Mouse (Mus musculus): ENCODE measurements around the gene Alox12b. TPM values are rescaled to one million over a fixed set of nuclear protein-coding genes. Genes with fewer than 3 reads are reported as not detected.

The Alox12b gene
- polyA plus RNA-seq, 1 experiment from 2014 or later = not detected

DNA sequence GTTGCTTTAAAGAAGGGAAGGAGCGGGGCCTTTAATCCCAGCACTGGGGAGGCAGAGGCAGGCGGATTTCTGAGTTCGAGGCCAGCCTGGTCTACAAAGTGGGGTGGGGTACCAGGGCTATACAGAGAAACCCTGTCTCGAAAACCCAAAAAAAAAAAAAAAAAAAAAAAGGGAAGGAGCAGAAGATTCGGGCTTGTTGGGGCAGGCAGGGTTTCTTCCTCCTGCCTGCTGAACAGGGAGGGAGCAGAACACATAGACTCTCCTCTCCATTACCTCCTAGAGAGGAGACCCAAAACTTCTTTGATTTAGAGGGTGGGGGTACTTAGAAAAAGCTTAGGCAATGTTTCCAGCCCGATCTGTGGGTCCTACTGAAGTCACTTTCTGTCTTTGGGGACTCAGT is 21.4 kb upstream of the Alox12b start:
- WGBS (ENCODE audit: insufficient replicate concordance) = 54% methylated on average over 6 of the region's 6 CpGs
- Histone ChIP-seq H3K9me3 (replicated peaks) (no peaks in the 10 kb centered on the region), H3K4me1 (replicated peaks) (peaks cover 12% of the 10 kb centered on the region), H3K27ac (replicated peaks) (no peak overlapping the region), H3K4me3 (replicated peaks) (no peak overlapping the region), H3K9ac (no peak overlapping the region), H3K27me3 (peaks cover 21% of the 10 kb centered on the region), H3K36me3 (replicated peaks) (no peaks in the 10 kb centered on the region), H3K4me2 (no peak overlapping the region)
- ATAC-seq (ENCODE audit: insufficient read depth) = no peak

DNA sequence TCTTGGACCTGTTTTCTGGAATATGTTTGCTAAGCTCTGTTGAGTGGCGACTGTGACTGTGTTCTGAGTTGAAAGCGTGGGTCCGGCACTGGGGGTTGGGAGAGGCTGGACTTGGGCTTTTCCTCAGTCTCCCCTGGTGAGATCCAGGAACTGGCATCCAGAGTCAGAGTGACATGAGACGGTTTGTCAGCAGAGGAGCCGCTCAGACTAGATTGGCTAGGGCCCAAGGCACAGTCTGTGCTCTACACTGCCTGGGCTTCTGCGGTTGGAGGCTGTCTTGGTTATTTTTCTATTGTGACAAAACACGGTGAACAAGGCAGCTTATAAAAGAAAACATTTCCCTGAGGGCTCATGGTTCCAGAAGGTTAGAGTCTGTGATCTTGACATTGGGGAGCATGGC is 9.2 kb upstream of the Alox12b start:
- ATAC-seq (ENCODE audit: insufficient read depth) = no peak
- Histone ChIP-seq H3K4me2 (no peak overlapping the region), H3K27me3 (peaks cover 18% of the 10 kb centered on the region; the same call in 1 of the 2 replicates), H3K27ac (replicated peaks) (no peak overlapping the region), H3K4me3 (replicated peaks) (no peak overlapping the region), H3K4me1 (replicated peaks) (0 out of 2 replicates have a peak, but pooled peaks cover 3% of the 10 kb centered on the region), H3K9me3 (replicated peaks) (no peaks in the 10 kb centered on the region), H3K36me3 (replicated peaks) (no peaks in the 10 kb centered on the region), H3K9ac (no peak overlapping the region)
- 67% methylated on average over 7 of the region's 7 CpGs for WGBS (ENCODE audit: insufficient replicate concordance)

DNA sequence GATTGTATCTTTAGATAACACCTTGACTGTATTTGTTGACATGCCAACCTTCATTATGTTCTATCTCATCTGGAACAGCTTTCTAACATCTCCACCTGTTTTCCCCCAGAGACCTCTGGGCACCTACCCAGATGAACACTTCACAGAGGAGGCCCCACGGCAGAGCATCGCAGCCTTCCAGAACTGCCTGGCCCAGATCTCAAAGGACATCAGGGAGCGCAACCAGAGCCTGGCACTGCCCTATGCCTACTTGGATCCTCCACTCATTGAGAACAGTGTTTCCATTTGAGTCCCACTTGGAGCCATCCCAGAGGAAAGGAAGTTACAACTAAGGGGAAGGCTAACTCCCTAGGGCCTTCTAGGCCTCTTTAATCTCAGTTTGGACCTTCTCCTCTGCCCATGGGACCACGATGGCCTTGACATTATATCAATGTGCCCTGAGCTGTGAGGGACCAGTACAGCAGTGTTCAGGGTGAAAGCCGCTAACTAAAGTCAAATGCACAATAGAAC is 8.3 kb upstream of the Alox12b start:
- no peaks in the 10 kb centered on the region for H3K36me3 ChIP-seq (replicated peaks)
- H3K27me3 ChIP-seq = peaks cover 21% of the 10 kb centered on the region; the same call in 1 of the 2 replicates
- 77% methylated on average over 5 of the region's 5 CpGs for WGBS (ENCODE audit: insufficient replicate concordance)
- H3K9ac ChIP-seq = no peak overlapping the region
- no peak overlapping the region for H3K4me3 ChIP-seq (replicated peaks)
- ATAC-seq (ENCODE audit: insufficient read depth) = no peak
- H3K9me3 ChIP-seq (replicated peaks) = no peaks in the 10 kb centered on the region
- no peak overlapping the region for H3K27ac ChIP-seq (replicated peaks)
- no peak overlapping the region for H3K4me2 ChIP-seq
- 0 out of 2 replicates have a peak, but pooled peaks cover 3% of the 10 kb centered on the region for H3K4me1 ChIP-seq (replicated peaks)

DNA sequence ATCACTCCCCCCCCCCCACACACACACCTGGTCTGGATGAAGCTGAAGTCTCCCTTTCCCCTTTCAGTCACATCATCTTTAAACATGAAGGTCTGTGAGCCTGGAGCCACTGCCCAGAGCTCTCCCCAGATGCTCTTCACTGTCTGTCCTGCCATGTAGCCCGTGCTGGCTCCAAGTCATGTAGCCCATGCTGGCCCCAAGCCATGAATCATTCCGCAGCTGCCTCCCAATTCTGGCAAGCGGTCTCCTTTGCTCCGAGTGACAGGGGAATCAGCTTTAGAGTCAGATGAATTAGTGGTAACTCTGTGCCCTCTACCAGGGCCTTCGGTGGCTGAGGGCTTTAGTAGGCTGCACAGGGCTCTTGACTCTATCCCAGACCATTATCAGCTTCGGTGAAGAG is 7.1 kb upstream of the Alox12b start:
- Histone ChIP-seq H3K9ac (no peak overlapping the region), H3K4me3 (replicated peaks) (no peak overlapping the region), H3K27me3 (peaks cover 33% of the 10 kb centered on the region), H3K36me3 (replicated peaks) (no peaks in the 10 kb centered on the region), H3K27ac (replicated peaks) (no peak overlapping the region), H3K4me1 (replicated peaks) (0 out of 2 replicates have a peak, but pooled peaks cover 3% of the 10 kb centered on the region), H3K9me3 (replicated peaks) (no peaks in the 10 kb centered on the region), H3K4me2 (no peak overlapping the region)
- no peak for ATAC-seq (ENCODE audit: insufficient read depth)
- WGBS (ENCODE audit: insufficient replicate concordance) = 57% methylated on average over 6 of the region's 6 CpGs

DNA sequence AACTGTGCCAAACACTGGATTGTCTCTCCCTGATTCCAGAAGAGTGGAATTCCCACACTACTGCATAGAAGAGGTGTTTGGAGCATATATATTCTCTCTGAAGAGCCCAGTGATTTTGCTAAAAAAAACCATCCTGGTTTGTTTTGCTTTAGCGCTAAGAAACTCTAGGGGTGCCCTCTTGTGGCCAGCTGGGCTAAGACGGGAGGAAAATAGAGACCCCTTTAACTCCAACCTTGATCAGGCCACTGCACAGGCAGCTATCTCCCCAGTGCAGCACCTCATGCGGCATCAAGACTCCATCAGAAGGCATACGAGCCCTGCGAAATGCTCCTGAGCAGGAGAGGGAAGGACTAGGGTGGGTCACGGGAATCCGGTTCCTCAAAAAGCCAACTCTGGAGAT is 6.3 kb upstream of the Alox12b start:
- no peak for ATAC-seq (ENCODE audit: insufficient read depth)
- H3K27me3 ChIP-seq = peaks cover 35% of the 10 kb centered on the region
- H3K9me3 ChIP-seq (replicated peaks) = no peaks in the 10 kb centered on the region
- no peak overlapping the region for H3K4me3 ChIP-seq (replicated peaks)
- no peak overlapping the region for H3K27ac ChIP-seq (replicated peaks)
- H3K9ac ChIP-seq = no peak overlapping the region
- no peaks in the 10 kb centered on the region for H3K36me3 ChIP-seq (replicated peaks)
- peak overlapping the region; percentile 29; the same call in 1 of the 2 replicates for H3K4me2 ChIP-seq
- 0 out of 2 replicates have a peak, but pooled peaks cover 4% of the 10 kb centered on the region for H3K4me1 ChIP-seq (replicated peaks)
- 1% methylated on average over 7 of the region's 7 CpGs for WGBS (ENCODE audit: insufficient replicate concordance)

DNA sequence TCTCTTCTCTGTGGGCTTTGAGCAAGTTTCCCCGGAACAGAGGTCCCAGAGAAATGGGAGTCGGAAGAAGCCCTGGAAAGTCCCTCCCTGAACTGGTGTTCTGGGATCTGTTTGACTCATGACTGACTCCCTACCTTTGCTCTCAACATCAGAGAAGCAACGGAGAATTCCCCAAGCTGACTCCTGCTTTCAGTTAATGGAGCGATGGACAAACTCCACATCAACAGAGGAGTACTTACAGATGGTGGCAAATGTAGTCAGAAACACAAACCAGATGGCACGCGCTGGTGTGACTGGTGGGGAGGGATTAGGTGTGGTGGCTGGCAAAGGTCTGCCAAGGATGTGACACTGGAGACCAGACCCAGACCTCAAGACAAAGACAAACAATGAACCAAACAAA is 5.8 kb upstream of the Alox12b start:
- 63% methylated on average over 6 of the region's 6 CpGs for WGBS (ENCODE audit: insufficient replicate concordance)

DNA sequence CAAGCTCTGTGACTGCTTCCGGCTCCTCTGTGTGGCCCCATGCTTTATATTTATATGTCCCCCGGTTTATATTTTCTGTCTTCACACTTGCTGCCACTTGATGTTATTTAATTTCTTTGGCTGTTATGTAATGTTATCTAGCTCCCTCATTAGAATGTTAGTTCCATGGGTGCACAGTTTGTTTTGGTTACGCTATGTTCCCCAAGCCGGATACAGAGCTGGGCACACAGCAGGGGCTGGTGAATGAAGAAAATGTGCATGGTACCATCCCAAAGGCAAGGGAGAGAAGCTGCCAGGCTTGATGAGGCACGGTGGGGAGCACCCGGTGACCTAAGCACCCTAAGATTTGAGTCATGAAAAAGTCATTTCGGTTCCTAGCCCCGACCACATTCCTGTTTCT is 3.0 kb upstream of the Alox12b start:
- Histone ChIP-seq H3K27ac (replicated peaks) (no peak overlapping the region), H3K27me3 (peaks cover 62% of the 10 kb centered on the region), H3K9me3 (replicated peaks) (no peaks in the 10 kb centered on the region), H3K4me2 (no peak overlapping the region), H3K4me3 (replicated peaks) (no peak overlapping the region), H3K36me3 (replicated peaks) (no peaks in the 10 kb centered on the region), H3K4me1 (replicated peaks) (peaks cover 11% of the 10 kb centered on the region; the same call in 1 of the 2 replicates), H3K9ac (no peak overlapping the region)
- 67% methylated on average over 8 of the region's 8 CpGs for WGBS (ENCODE audit: insufficient replicate concordance)
- no peak for ATAC-seq (ENCODE audit: insufficient read depth)

More for the DNA sequence above, 5.8 kb upstream of the Alox12b start:
- ATAC-seq (ENCODE audit: insufficient read depth) = no peak
- Histone ChIP-seq H3K4me1 (replicated peaks) (0 out of 2 replicates have a peak, but pooled peaks cover 7% of the 10 kb centered on the region), H3K36me3 (replicated peaks) (no peaks in the 10 kb centered on the region), H3K27me3 (peaks cover 35% of the 10 kb centered on the region), H3K27ac (replicated peaks) (no peak overlapping the region), H3K9ac (no peak overlapping the region), H3K4me2 (peak overlapping the region; percentile 29; the same call in 1 of the 2 replicates), H3K9me3 (replicated peaks) (no peaks in the 10 kb centered on the region), H3K4me3 (replicated peaks) (no peak overlapping the region)

DNA sequence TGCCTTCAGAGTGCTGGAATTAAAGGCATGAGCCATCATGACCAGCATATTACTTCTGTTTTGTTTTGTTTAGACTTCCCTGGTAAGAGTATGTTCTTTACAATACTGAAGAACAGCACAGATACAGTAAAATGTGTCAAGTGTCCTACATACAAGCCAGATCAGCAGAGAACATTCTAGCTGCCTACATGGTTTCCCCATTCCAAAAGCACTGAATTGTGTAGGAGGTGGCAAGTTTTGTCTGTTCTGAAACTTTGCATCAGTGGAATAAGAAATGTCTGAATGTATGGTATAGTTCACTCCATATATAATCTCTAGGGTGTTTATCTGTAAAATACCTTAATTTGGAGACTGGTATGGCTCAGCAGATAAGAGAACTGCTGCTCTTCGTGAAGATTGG is 1.4 kb upstream of the Alox12b start:
- Histone ChIP-seq H3K4me3 (replicated peaks) (no peak overlapping the region), H3K4me2 (no peak overlapping the region), H3K27ac (replicated peaks) (no peak overlapping the region), H3K36me3 (replicated peaks) (no peaks in the 10 kb centered on the region), H3K4me1 (replicated peaks) (peaks cover 11% of the 10 kb centered on the region; the same call in 1 of the 2 replicates), H3K9me3 (replicated peaks) (no peaks in the 10 kb centered on the region), H3K27me3 (peaks cover 73% of the 10 kb centered on the region), H3K9ac (no peak overlapping the region)
- 6% methylated on average over 1 of the region's 1 CpGs for WGBS (ENCODE audit: insufficient replicate concordance)
- no peak for ATAC-seq (ENCODE audit: insufficient read depth)

DNA sequence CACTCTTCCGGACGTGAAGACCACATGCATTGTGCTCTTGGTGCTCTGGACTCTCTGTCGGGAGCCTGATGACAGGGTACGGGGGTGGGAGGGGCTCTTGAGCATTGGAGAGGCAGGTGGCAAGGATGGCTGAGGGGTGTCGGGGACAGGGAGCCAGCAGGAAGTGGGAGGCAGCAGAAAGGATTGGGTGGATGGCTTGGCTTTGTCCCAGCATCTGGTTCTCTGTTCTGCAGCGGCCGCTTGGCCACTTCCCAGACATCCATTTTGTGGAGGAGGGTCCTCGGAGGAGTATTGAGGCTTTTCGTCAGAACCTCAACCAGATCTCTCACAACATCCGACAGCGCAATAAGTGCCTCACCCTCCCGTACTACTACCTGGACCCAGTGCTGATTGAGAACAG is 12.5 kb downstream of the Alox12b start:
- Histone ChIP-seq H3K9me3 (replicated peaks) (no peaks in the 10 kb centered on the region), H3K27me3 (peaks cover 11% of the 10 kb centered on the region; the same call in 1 of the 2 replicates), H3K4me2 (no peak overlapping the region), H3K9ac (no peak overlapping the region), H3K36me3 (replicated peaks) (no peaks in the 10 kb centered on the region), H3K4me3 (replicated peaks) (no peak overlapping the region), H3K27ac (replicated peaks) (no peak overlapping the region), H3K4me1 (replicated peaks) (no peaks in the 10 kb centered on the region)
- WGBS (ENCODE audit: insufficient replicate concordance) = 64% methylated on average over 12 of the region's 12 CpGs
- no peak for ATAC-seq (ENCODE audit: insufficient read depth)

DNA sequence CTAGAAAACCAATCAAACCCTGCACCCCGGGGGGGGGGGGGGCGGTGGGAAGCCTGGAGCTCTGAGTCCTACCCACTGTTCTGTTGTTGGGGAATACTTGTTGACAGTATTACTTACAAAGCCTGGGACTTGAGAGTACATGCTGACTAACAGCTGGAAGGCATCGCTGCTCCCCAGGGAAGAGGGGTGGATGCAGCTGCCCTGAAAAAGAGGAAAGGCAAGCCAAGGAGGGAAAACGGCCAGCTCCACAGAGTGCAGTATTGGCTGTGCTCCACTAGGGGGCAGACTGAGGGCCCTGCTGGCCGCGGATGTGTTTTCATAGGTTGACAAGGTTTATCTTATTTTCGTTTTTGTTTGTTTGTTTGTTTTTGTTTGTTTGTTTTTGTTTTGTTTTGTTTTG is 14.8 kb downstream of the Alox12b start:
- Histone ChIP-seq H3K4me2 (no peak overlapping the region), H3K36me3 (replicated peaks) (no peaks in the 10 kb centered on the region), H3K9ac (no peak overlapping the region), H3K4me3 (replicated peaks) (no peak overlapping the region), H3K4me1 (replicated peaks) (no peaks in the 10 kb centered on the region), H3K9me3 (replicated peaks) (no peaks in the 10 kb centered on the region), H3K27me3 (peaks cover 4% of the 10 kb centered on the region; the same call in 1 of the 2 replicates), H3K27ac (replicated peaks) (no peak overlapping the region)
- WGBS (ENCODE audit: insufficient replicate concordance) = 25% methylated on average over 7 of the region's 7 CpGs
- no peak for ATAC-seq (ENCODE audit: insufficient read depth)

DNA sequence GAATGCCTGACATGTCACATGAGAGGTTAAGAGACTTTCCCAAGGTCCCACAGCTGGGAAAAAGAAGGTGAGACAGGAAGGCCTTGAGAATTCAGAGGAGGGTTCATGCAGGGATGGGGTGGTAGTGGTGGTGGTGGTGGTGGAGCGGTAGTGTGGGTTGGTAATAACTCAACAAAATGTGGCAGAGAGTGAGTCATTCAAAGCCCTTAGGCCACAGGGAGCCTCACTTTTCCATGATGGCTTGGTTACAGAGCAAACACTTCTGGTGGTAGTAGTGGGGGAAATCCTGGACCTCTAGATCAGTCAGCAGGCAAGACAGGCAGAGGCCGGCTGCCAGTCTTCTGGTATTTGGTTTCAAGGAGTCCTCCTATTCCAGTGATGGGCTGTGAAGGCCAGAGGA is 15.8 kb downstream of the Alox12b start:
- WGBS (ENCODE audit: insufficient replicate concordance) = 74% methylated on average over 2 of the region's 2 CpGs
- no peaks in the 10 kb centered on the region for H3K36me3 ChIP-seq (replicated peaks)
- no peak overlapping the region for H3K9ac ChIP-seq
- no peaks in the 10 kb centered on the region for H3K9me3 ChIP-seq (replicated peaks)
- no peak for ATAC-seq (ENCODE audit: insufficient read depth)
- H3K27ac ChIP-seq (replicated peaks) = no peak overlapping the region
- peaks cover 8% of the 10 kb centered on the region; the same call in 1 of the 2 replicates for H3K27me3 ChIP-seq
- no peak overlapping the region for H3K4me3 ChIP-seq (replicated peaks)
- H3K4me1 ChIP-seq (replicated peaks) = no peaks in the 10 kb centered on the region
- H3K4me2 ChIP-seq = no peak overlapping the region

DNA sequence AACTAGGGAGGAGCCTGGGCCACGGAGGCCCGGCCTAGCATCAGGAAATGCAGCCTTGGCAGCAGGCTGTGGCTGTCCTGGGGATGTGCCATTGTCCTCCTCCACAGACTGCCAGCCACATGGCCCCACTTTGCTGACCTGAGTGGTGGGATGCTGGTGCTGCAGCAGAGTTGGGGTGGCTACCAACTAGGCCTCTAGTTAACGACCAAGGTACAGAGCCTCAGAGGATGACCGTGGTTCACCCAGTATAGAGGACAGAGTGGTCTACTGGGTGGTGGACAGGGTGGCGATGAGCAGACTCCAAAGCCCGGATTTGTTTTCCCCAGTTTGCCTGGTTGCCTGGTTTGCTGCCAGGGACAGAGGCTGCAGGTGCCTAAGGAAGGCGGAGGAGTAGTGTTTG is 17.9 kb downstream of the Alox12b start:
- Histone ChIP-seq H3K27ac (replicated peaks) (no peak overlapping the region), H3K36me3 (replicated peaks) (no peaks in the 10 kb centered on the region), H3K4me3 (replicated peaks) (no peak overlapping the region), H3K4me1 (replicated peaks) (no peaks in the 10 kb centered on the region), H3K4me2 (no peak overlapping the region), H3K27me3 (peaks cover 9% of the 10 kb centered on the region; the same call in 1 of the 2 replicates), H3K9me3 (replicated peaks) (no peaks in the 10 kb centered on the region), H3K9ac (no peak overlapping the region)
- no peak for ATAC-seq (ENCODE audit: insufficient read depth)
- 67% methylated on average over 7 of the region's 7 CpGs for WGBS (ENCODE audit: insufficient replicate concordance)

Data from liver, embryonic 15.5 days (tissue).